Mouse (Mus musculus): ENCODE measurements around the gene Fkbp5. TPM values are rescaled to one million over a fixed set of nuclear protein-coding genes. Genes with fewer than 3 reads are reported as not detected.

Fkbp5 gene
- total RNA-seq, 2 experiments from 2014 or later: 42.8 to 45.6 TPM

DNA sequence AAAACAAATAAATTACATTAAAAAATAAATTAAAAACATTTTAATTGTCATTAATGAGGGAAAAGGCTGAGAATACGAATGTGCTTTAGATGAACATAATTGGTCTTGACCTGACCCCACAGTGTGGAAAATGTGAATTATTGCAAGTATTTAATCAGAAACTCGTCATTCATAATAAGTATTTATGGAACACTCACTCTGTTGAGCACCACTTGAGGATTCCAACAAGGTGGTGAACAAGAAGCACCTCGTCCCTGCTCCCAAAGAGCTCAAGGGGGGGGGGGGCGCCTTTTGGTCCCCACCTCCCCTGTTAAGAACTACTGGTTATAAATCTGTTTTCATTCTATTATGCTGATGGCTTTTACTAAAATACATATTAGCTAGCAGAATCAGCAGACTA is 51.4 kb downstream of the Fkbp5 start:
- no peak for DNase-seq (ENCODE audit: low spot score in 2 of 2)

DNA sequence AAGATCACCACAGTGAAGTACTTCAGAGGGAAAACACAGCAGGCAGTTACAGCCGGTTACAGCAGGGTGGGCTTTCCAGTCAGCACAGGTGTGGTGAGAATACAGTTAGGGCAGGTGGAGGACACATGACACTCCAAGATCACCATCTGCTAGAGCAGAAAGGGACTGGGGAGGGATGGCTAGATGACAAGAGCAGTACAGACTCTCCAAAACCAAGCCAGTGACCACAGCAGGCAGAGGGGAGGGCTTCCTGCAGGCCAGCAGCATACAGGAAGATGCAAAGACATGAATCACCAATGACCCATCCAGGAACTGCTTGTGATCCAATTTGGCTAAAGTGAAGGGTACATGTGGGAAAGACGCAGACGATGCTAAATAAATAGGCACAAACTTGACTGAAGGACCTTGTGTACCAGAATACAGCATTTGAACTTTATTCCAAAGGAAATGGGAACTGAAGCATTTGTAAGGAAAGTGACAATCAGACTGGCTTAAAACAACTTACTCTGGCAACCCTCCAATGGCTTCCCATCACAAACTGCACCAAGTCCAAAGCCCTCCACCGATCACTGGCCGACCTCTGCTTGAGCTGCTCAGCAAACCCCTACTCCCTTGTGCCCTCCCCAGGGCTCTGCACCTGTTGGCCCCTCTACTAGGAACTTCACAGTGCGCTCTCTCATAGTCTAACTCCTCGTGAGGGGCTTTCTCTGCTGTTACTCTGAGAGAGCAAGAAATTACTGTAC is 53.5 kb downstream of the Fkbp5 start:
- DNase-seq (ENCODE audit: low spot score in 2 of 2): no peak

DNA sequence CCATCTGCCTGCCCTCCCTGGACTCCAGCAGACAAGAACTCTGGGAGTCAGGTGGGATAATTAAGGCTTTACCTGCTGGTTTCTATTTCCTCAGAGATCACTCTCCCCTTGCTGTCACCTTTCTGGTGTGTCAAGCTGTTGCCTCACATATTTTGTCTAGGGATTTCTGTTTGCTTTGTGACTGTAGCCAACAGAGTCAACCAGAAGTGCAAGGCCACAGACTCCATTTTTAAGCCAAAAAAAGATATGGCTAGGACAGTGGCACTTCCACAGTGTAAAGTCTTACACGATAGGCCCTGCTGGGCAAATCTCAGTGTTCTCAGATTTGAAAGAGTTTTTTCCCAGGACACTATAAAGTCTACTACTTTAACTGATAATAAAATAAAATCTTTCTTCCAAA is 56.9 kb downstream of the Fkbp5 start:
- DNase-seq (ENCODE audit: low spot score in 2 of 2): no peak

DNA sequence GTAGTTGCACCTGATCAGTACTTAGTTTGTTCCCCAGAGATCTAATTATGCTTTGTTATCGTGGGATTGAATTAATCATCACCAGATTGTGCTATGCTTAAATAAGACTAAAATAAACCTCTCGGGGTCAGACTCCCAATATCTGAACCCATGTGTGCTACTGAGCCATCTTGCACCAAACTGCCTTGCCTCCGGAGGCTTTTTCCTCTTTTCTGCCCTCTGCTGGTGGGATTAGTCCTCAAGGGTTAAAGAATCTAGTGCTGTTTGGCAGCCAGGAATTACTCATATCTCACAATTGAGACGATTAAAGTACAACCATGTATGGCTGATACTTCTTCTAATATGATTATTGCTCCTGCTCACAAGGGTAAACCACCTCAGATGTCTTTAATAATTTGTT is 62.2 kb downstream of the Fkbp5 start:
- DNase-seq (ENCODE audit: low spot score in 2 of 2): peak; percentile 24 to 37

DNA sequence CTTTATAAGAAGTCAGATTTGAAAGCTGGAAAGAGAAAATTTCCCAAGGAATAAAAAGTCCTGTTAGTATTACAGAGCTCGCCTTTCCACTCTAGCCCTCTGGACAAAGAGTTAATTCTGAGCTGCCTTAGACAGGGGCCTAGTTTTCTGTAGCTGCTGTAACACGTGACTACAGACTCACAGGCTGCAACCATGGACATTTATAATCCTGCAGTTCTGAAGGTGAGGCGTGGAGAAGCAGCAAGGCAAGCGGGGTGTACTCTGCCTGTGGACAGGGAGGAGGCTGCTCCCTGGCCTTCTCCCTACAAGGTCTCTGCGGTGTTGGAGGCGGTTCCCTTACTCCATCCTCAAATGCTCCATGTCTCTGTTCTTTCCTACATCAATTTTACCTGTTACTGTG is 64.4 kb downstream of the Fkbp5 start:
- no peak for DNase-seq (ENCODE audit: low spot score in 2 of 2)

DNA sequence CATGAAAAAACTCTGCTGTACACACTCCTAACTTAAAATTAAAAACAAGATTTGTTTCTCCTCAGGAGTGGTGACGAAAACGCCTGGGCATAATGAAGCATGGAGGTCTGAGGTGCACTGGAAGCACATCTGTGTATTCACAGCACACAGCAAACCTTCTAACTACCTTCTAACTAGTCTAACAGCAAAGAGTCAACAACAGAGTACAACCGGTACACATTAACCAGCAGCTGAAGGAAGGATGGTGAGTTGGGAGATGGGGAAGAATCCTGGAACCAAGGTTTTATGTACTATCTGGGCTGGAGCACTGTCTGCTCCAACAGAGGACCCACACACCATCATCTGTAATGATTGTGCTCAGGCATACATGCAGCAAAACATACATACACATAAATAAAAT is 65.4 kb downstream of the Fkbp5 start:
- DNase-seq (ENCODE audit: low spot score in 2 of 2): no peak

DNA sequence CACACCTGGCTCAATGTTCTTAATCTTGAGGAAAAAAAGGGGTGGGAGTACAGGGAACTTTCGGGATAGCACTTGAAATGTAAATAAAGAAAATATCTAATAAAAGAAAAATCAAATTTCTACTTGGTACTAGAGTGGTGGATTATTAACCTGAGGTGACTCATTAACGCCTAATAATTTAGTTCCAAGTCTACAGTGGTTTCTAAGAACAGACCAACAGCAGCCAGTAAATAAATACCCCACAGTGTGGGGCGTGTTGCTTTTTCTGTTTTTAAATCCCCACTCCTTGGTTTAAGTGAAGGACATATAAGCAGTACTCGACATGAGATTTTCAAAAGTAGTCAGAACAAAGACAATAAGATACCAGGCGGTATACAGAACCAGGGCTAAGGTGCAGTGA is 65.8 kb downstream of the Fkbp5 start:
- no peak for DNase-seq (ENCODE audit: low spot score in 2 of 2)

DNA sequence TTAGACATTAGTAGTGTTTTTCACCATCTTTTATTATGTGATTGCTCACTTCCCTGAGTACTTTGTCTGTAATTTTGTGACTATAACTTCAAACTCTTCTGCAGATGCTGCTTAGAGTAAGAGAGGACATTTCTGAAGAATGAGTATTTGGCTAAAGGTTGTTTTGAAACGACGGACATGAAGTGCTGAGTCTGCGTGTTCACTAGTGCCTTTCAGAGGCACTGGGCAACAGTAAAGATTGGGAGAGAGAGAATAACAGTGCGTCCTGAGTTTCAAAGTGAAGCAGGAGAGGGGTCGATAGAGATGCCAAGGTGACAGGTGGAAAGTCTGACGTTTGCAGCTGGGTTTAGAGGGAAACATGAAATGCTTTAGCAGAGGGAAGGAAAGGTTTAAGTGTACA is 69.1 kb downstream of the Fkbp5 start:
- DNase-seq (ENCODE audit: low spot score in 2 of 2): no peak

DNA sequence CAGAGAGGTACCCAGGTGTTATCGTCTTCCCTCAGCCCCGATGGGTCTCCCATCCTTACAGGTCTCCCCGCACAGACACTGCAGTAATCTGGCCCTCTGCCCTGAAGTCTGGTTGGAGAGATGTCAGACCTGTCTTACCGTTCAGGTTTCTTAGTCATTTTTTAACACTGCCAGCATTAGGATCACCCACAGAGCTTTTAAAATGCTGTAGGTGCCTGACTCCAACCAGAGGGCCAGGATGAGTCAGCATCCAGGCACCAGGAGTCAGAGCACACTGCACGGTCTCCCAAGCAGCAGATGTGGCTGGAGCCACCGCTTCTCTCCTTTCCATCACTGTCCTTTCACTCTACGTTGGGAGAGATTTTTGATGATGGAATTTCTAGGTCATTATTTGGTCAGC is 69.5 kb downstream of the Fkbp5 start:
- no peak for DNase-seq (ENCODE audit: low spot score in 2 of 2)

DNA sequence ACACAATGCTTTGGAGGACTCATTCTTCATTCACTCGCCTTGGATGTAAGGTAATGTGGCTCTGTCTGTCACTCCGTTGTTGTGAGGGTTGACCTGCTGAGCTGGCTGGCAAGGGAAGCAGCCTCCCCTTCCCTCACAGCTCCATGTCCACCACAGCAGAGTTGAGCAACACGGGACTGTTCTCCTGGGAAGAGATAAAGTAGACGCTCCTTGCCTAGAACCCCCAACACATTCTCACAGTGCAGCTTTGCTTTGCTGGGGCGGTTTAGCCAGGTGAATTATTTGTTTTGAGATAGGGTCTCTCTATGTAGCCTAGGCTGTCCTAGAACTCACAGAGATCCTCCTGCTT is 70.5 kb downstream of the Fkbp5 start:
- DNase-seq (ENCODE audit: low spot score in 2 of 2): no peak

DNA sequence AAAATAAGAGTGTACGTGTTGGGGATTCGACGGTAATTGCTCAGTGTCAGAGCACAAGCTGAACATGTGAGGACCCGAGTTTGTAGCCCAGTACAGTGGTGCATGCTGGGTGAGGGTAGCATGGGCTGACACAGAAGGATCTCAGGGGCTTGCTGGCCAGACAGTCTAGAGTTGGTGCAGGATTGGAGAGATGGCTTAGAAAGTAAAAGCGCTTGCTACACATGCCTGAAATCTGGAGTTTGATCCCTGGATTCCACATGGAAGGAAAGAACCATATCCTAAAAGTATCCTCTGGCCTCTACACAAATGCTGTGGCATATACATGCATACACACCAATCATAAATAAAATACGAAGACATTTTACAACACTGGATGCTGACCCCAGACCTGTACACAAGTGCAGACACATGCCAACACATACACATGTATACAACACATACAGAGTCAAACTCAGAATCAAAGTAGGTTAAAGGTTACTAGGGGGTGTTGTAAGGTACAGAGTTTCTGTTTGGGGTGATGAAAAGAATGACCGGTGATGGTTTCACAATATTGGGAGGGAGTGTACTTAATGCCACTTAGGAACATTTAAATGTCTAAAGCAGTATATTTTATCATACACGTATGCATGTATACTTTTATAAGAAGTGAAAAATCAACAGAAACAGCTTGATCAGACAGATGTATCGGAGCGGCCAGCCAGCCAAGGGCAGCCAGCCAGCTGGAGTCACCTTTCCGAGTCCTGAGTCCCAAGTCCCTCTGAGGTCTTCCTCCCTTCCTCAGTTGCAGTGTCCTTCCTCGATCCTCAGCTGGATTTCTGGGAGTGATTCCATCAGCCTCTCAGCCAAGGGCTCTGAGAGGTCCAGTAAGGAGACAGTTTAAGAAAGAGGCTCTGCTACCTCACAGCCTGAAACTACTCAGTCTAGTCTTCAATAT is 71.2 kb downstream of the Fkbp5 start:
- DNase-seq (ENCODE audit: low spot score in 2 of 2): no peak

DNA sequence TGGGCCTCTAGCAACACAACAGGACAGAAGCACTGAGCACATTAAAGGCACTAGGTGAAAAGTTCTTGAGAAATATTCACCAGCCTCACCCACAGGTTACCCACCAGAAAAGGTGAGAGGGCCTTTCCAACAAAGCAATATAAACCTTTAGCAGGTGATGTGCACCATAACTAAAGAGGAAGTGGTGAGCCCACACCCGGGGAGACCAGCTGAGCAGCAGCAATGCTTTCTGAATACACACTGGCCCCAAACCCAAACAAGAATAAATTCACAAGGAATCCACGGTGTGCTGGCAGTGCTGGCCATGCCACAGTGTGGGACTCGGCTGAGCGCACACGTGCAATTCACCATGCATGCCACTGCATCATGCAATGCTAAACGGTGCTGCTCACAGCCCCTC is 74.7 kb downstream of the Fkbp5 start:
- no peak for DNase-seq (ENCODE audit: low spot score in 2 of 2)

DNA sequence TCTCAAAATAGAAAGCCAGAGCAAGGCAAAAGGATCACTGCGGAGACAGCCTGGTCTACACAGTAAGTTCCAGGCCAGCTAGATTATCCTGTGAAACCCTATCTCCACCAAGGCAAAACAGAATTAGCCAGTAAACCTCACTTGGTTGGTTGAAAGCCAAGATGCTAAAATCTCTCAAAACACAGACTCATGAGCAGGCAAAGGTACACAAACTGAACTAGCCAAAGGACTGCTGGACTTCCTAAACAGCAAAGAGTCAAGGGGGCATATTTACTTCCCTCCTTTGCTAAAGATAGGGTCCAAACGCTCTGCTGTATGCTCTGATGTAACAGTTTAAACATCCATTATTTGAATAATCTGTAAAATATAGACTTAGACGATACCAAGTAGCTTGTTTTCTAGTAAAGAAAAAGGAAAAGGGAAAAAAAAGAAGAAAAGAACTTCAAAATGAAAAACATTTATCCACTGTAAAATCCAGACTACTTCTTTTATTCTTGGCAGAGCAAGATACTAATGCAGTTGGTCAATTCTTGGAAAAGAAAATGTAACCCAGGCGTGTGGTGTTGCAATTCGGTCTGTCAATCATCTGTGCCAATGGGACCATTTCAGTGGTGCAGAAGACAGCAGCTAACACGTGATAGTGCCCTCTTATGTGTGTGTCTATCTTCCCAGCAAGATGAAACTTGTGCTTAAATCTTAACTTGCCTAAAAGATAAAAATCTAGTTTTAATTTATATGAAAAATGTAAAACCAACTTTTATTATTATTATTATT is 78.8 kb downstream of the Fkbp5 start:
- no peak for DNase-seq (ENCODE audit: low spot score in 2 of 2)

DNA sequence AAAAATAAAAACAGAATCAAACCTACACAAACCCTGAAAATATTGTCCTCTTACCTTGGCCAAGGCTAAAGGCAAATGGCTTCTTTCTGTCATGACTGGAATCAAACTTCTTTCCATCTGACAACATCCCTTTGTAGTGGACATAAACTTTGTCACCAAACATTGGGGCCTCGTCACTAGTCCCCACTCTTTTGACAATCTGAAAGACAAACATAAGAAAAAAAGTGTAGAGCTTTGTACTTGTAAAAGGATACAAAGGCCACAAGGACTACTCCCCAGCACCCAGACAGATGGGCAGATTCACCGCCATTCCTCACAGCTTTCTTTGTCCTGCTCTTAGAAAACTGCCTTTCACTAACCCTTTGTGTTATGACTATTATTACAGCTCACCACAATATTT is 79.4 kb downstream of the Fkbp5 start:
- DNase-seq (ENCODE audit: low spot score in 2 of 2): no peak

DNA sequence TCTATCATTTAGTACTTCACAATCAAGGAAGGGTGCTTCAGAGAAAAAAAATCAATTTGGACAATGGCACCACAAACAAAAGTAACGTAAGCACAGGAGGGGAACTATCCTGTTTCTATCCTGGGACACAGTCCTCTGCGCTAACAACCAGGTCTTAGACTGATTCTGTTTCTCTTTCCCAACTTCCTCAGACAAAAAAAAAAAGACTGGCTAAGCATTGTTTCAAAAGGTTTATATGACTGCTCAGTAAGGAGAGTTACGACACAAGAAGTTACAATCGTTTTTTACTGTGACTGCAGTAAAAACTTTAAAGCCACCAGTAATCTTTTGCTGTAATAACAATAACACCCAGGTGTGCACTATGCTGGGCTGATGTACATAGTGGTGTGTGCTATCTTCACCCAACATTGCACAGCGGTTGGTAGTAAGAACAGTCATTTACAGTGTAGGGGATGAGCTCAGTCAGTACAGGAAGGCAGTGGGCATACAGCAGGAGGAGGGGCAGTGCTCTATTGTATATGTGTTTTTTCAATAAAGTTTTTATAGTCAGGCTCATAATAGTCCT is 82.3 kb downstream of the Fkbp5 start:
- DNase-seq (ENCODE audit: low spot score in 2 of 2): no peak

DNA sequence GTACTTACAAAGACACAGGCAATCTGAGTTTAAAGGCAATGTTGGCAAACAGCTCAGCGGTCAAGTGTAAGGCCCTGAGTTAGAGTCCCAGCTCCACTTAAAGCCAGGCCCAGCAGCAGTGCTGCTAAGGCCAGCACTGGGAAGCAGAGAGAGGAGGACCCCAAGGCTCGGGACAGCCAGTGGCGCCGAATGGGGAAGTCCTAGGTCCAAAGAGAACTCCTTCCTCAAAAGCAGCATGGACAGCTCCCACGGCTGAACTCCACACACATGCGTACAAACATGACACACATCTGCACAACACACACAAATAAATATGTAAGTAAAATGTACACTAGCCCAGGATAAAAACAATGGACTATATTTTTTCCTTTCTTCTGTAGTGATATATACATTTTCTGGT is 84.3 kb downstream of the Fkbp5 start:
- no peak for DNase-seq (ENCODE audit: low spot score in 2 of 2)

DNA sequence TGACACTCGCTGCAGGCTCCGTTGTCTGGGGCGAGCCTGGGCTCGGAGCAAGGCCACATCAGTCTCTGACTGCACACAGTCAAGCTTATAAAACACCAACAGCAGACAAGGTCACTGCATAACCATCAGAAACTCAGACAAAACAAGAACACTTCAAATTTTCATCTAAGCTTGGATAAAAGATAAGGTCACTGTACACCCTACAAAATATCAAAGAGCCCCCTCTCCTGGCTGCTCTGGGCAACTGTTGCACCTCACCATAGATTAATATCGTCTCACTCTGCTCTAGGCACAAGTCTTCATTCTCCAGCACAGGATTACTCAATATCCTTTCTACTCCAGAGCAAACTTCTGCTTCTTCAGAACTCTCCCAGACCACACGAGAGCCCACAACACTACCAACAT is 85.4 kb downstream of the Fkbp5 start:
- no peak for DNase-seq (ENCODE audit: low spot score in 2 of 2)

DNA sequence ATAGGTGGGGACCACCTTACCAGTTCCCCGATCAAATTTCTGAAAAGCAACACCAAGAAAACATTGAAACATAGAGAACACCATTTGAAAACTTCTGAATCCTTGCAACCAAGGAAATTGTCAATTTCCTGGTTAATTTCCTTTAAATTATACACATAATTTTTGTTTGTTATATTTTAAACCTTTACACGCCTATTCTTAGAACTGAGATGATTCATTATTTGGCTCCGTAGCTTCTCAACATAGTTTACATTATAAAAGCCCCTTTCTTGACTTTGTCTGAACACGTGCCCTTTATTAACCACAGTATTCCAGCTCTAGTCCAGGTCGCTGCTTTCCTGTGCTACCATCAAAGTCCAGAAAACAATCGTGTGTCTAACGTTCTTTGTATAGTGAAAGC is 86.3 kb downstream of the Fkbp5 start:
- DNase-seq (ENCODE audit: low spot score in 2 of 2): no peak

DNA sequence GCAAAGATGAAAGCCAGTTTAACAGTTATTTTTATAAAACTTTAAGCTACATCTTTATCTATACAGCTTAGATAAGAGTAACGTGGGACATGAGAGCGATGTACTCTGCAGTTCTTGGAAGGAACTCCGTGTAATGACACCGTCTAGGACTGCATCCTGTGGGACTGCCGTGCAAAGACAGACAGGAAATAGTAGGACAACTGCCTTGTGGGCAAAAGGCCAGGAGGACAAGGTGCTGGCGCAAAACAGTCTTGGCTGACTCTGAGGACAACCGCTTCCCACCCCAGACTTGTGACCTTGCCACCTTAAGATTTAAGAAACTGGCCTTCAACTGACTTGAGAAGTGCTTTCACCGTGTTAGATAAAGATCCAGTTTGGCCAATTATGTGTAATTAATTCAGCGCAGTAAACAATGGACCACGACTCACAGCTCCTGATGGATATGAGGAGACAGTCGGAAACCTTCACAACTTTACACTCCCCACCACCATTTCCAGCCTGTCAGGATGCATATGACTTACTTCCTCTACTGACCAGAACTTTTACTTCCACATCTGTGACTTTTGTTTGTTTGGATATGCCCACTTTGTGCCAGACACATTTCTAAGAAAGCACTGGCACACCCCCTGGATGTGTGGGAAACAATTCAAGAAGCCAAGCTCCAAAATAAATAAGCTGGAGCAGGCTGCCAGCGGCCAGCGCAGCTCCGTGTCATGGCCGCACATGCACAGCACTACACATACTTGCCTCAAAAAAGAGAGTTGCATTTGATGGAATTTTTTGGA is 88.7 kb downstream of the Fkbp5 start:
- no peak for DNase-seq (ENCODE audit: low spot score in 2 of 2)

DNA sequence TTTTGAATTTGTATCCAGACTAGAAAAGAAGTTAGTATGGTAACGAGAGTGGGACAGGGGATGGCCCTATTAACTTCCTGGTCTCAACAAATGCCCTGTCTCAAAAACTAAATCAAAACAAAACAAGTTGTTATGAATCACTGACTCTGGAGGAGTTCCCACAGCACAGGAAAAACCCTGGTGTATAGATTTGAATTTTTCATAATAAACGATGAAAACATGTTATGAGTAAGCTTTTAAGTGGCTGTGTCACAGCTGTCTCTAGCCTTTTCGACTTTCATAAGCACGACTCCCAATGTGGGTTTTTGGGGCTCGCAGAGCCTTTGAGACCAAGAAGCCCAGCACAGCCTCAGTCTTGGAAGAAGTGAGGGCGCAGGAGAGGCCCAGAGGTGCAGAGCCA is 89.7 kb downstream of the Fkbp5 start:
- no peak for DNase-seq (ENCODE audit: low spot score in 2 of 2)

DNA sequence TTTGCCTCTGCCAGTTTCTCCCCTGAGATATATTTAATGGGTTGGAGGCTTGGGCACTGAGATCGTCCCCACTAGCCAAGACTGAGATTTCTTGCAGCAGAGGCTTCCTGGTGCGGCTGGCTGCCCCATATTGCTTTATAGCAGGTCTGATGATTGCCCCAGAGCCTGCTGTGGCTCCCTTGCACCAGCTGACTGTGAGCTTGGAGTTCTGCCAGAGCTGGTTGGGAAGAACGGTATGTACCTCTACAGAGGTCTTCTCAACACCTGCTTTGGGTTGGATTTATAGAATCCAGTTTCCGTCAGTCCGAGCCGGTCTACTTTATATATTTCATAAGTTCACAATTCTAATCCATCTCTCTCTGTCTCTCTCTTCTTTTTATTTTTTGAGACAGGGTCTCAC is 93.0 kb downstream of the Fkbp5 start:
- no peak for DNase-seq (ENCODE audit: low spot score in 2 of 2)
